ENCODE assay signal across 10 mouse cellular contexts in the genomic region with DNA sequence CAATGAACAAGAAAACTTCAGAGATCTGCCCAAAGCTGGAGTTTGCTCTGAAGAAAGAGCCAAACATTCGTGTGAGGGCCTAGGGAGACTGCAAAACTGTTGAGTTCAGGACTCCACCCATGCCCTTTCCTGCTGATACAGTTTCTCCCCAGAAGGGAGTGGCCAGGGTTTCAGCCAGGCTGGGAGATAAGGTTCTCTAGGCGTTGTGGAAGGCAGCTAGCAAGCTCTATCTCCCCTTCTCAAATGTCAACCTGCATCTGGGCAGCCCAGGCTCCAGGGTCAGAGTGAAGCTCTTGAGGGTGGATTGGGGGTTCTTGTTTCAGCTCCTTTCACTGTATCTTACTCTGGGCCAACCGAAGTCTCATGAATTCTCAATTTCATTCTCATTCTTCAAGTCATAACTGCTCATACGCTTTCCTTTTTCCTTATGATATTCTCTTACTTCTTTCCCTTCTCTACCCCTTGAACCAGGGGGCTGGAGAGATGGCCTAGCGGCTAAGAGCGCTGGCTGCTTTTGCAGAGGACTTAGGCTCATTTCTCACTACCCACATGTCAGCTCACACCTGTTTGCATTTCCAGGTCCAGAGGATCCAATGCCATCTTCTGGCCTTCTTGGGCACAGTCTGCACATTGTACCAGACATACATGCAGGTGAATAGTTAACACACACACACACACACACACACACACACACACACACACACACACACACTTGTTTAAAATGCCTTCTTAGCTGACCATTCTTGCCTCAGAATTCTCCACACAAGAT. TPM values are rescaled to one million over a fixed set of nuclear protein-coding genes. Genes with fewer than 3 reads are reported as not detected.
DNase-seq lines count a peak whose midpoint lies in the region; ATAC-seq lines count a peak whose summit lies in the region.
"Had no signal": no experiment of that assay in that cellular context is flagged by ENCODE, and none has a peak within 500 bp of the region (broad histone marks: within the 10 kb centered on the region; RNA-seq: fewer than 3 reads in every experiment).

No protein-coding gene starts in this region.

- peak; percentile 80 for ATAC-seq in erythroid progenitor cell, adult 5-6 weeks (replicated peaks; ENCODE audit: low FRiP score, poor library complexity, severe bottlenecking)
- ATAC-seq in liver, embryonic 12.5 days: peak; percentile 89

- intact Hi-C loops in gastrocnemius, postnatal 36 days (cut with DNase I): no loop called here

- H3K9me3 ChIP-seq in liver, embryonic 12.5 days (replicated peaks): no peaks in the 10 kb centered on the region

- peaks cover 84% of the 10 kb centered on the region for H3K4me1 ChIP-seq in liver, embryonic 12.5 days

- H3K27me3 ChIP-seq in liver, embryonic 12.5 days (replicated peaks): no peaks in the 10 kb centered on the region

- H3K27ac ChIP-seq in liver, embryonic 12.5 days: peak overlapping the region; percentile 100

- H3K4me2 ChIP-seq in liver, embryonic 12.5 days: peak overlapping the region; percentile 58

- peak overlapping the region; percentile 70 for H3K9ac ChIP-seq in liver, embryonic 12.5 days

- H3K36me3 ChIP-seq in liver, embryonic 12.5 days: 0 out of 2 replicates have a peak, but pooled peaks cover 7% of the 10 kb centered on the region

- 0 out of 2 replicates have a peak overlapping the region, but pooled peaks have one; percentile 7 for H3K4me3 ChIP-seq in liver, embryonic 12.5 days

- peak; percentile 38 for DNase-seq in ovary, postnatal 36 days (ENCODE audit: low spot score)
- no peak for DNase-seq in ovary, postnatal 10 days (ENCODE audit: low spot score)
- DNase-seq in spleen, postnatal 4 days (ENCODE audit: low spot score in 2 of 2): peak; percentile 83 to 84
- DNase-seq in neural tube, embryonic 10.5 days (ENCODE audit: extremely low spot score, low spot score): no peak
- no peak for DNase-seq in gastrocnemius, postnatal 36 days
- no peak for DNase-seq in cerebellum, adult 11 months
- DNase-seq: cerebellum, adult 9-10 months; right cerebral cortex, postnatal 4 days had no signal

- 20% methylated on average over 6 of the region's 6 CpGs for WGBS in liver, embryonic 12.5 days (ENCODE audit: insufficient replicate concordance)

RNA-seq across cellular contexts. Expression of a gene that starts 25.0 kb away (rescaled TPM):
- total RNA-seq in erythroid progenitor cell, adult 5-6 weeks (2015; ENCODE audit: low replicate concordance): not detected in 2 replicates
- 0.64 and 1.2 TPM in 2 replicates for total RNA-seq in erythroid progenitor cell, adult 5-6 weeks (2017; ENCODE audit: low replicate concordance)
- 15.4 and 17.5 TPM in 2 replicates for polyA plus RNA-seq in liver, embryonic 12.5 days (2016; fragmentation: Nextera tagmentation; extraction: Ambion mirVana)
- not detected for total RNA-seq in gastrocnemius, postnatal 36 days (2021)

Comparison
In these comparisons a context has a peak if more than half of its experiments do, and no peak if none do; other contexts are left out.
1. DNase-seq: peak in ovary, postnatal 36 days (single experiment) and spleen, postnatal 4 days (2 of 2); none in ovary, postnatal 10 days (single experiment), neural tube, embryonic 10.5 days (single experiment), gastrocnemius, postnatal 36 days (0 of 2) and cerebellum, adult 11 months (single experiment).